26 mouse cellular contexts compared by ENCODE assay signal in the genomic region with DNA sequence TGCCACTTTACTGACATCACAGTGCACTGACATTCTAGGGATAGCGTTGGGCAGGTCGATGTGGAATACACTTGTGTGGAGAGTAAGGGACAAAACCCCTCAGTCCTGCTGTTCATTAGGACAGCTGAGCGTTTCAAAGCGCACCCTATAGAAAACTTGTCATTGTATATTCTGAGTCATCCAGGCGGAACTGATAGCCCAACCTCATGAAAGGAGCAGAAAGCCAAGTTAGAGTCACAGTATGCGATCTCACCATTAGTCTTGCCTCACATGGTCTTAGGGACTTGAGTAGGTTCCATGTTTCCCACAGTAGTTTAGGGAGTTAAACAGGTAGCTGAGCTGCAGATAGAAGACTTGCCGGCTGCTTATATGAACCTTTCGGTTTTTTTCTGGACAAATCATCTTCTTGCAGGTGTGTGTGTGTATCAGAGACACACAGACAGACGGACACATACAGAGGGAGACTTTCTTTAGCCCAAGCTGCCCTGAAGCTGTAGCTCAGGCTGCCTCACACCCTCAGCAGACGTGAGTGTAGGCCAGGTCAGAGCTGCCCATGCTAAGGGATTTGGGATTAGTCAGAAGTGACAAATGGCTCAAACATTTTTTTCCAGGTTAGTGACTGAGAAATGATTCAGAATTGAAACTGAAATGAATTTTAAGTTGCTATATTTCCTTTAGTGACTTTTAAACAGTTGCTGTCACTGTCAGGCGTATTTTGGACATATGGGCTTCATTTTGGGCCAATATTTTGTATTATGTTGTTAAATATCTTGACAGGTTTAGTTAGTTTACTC. TPM values are rescaled to one million over a fixed set of nuclear protein-coding genes. Genes with fewer than 3 reads are reported as not detected.
DNase-seq lines count a peak whose midpoint lies in the region; ATAC-seq and TF ChIP-seq lines count a peak whose summit lies in the region.
"Had no signal": no experiment of that assay in that cellular context is flagged by ENCODE, and none has a peak within 500 bp of the region (broad histone marks: within the 10 kb centered on the region; RNA-seq: fewer than 3 reads in every experiment).

No protein-coding gene starts in this region.

- dilution Hi-C loops in CH12.LX (cut with MboI; ENCODE audit: extremely low pct_ligation_motif_present, extremely low pct_unique_long_range_greater_than_20kb, low sequenced_read_pairs), result no loop called here

- ATAC-seq in megakaryocyte-erythroid progenitor cell, adult 5-6 weeks (replicated peaks; ENCODE audit: low FRiP score, low TSS enrichment, poor library complexity, severe bottlenecking), result 0 out of 2 replicates have a peak, but pooled peaks have one; percentile 13
- no peak for ATAC-seq in heart, embryonic 11.5 days (replicated peaks; ENCODE audit: insufficient number of reproducible peaks, low FRiP score, low TSS enrichment)
- ATAC-seq: liver, embryonic 12.5 days; liver, postnatal 0 days; midbrain, embryonic 13.5 days had no signal

- H3K27me3 ChIP-seq in CH12.LX (replicated peaks), result no peaks in the 10 kb centered on the region
- H3K27me3 ChIP-seq in heart, embryonic 11.5 days (ENCODE audit: control insufficient read depth, insufficient read depth, low read length), result no peaks in the 10 kb centered on the region
- H3K27me3 ChIP-seq: embryonic facial prominence, embryonic 12.5 days; forebrain, embryonic 12.5 days; hindbrain, embryonic 12.5 days; kidney, embryonic 15.5 days; liver, embryonic 12.5 days; midbrain, embryonic 13.5 days had no signal

- TF ChIP-seq EP300 in CH12.LX (IDR thresholded peaks at IDR 0.05; ENCODE audit: low read length), result peak; percentile 97

- TF ChIP-seq CTCF in CH12.LX (conservative IDR thresholded peaks at IDR 0.05 in 1 of 2, IDR thresholded peaks at IDR 0.05 in 1 of 2; ENCODE audit: low read depth in 2 of 2, low read length in 2 of 2), result no peak

- peaks cover 18 to 64% of the 10 kb centered on the region in 2 experiments for H3K4me1 ChIP-seq in CH12.LX (ENCODE audit: control insufficient read depth in 1 of 2, insufficient read depth in 2 of 2)
- peaks cover 12% of the 10 kb centered on the region for H3K4me1 ChIP-seq in heart, embryonic 11.5 days (ENCODE audit: control insufficient read depth, insufficient read depth, low read length)

- H3K9me3 ChIP-seq in CH12.LX (replicated peaks; ENCODE audit: low read length), result no peaks in the 10 kb centered on the region
- H3K9me3 ChIP-seq in heart, embryonic 11.5 days (replicated peaks; ENCODE audit: control insufficient read depth, low read length), result no peaks in the 10 kb centered on the region
- H3K9me3 ChIP-seq: embryonic facial prominence, embryonic 12.5 days; forebrain, embryonic 12.5 days; hindbrain, embryonic 12.5 days; kidney, embryonic 15.5 days; liver, embryonic 12.5 days; midbrain, embryonic 13.5 days had no signal

- TF ChIP-seq POLR2A in CH12.LX (IDR thresholded peaks at IDR 0.05; ENCODE audit: low read depth, low read length), result no peak

- no peak overlapping the region for H3K4me3 ChIP-seq in CH12.LX (replicated peaks in 1 of 3; ENCODE audit: low read depth in 2 of 3, low read length in 2 of 3, poor library complexity in 1 of 3)
- no peak overlapping the region for H3K4me3 ChIP-seq in heart, embryonic 11.5 days (ENCODE audit: low read depth, low read length)
- H3K4me3 ChIP-seq: embryonic facial prominence, embryonic 12.5 days; forebrain, embryonic 12.5 days; hindbrain, embryonic 12.5 days; kidney, embryonic 15.5 days; left cerebral cortex, adult 2 months; liver, embryonic 12.5 days; midbrain, embryonic 13.5 days had no signal

- H3K36me3 ChIP-seq in CH12.LX (replicated peaks in 1 of 2; ENCODE audit: control insufficient read depth in 1 of 2, insufficient read depth in 1 of 2, low read length in 1 of 2), result peaks cover 4 to 38% of the 10 kb centered on the region in 2 experiments
- no peaks in the 10 kb centered on the region for H3K36me3 ChIP-seq in heart, embryonic 11.5 days (ENCODE audit: control insufficient read depth, insufficient read depth, low read length)
- H3K36me3 ChIP-seq: forebrain, embryonic 12.5 days; hindbrain, embryonic 12.5 days; kidney, embryonic 15.5 days; liver, embryonic 12.5 days; midbrain, embryonic 13.5 days had no signal

- peak overlapping the region; percentile 55; the same call in 1 of the 2 replicates for H3K4me2 ChIP-seq in CH12.LX (ENCODE audit: insufficient read depth, low read depth, poor library complexity, severe bottlenecking)
- H3K4me2 ChIP-seq in heart, embryonic 11.5 days, result no peak overlapping the region
- H3K4me2 ChIP-seq: embryonic facial prominence, embryonic 12.5 days; forebrain, embryonic 12.5 days; hindbrain, embryonic 12.5 days; kidney, embryonic 15.5 days; liver, embryonic 12.5 days; midbrain, embryonic 13.5 days had no signal

- peak overlapping the region; percentile 21; the same call in 1 of the 2 replicates for H3K27ac ChIP-seq in CH12.LX (ENCODE audit: insufficient read depth, low read depth)
- no peak overlapping the region for H3K27ac ChIP-seq in heart, embryonic 11.5 days (ENCODE audit: low read depth, low read length)
- H3K27ac ChIP-seq: embryonic facial prominence, embryonic 12.5 days; forebrain, embryonic 12.5 days; hindbrain, embryonic 12.5 days; kidney, embryonic 15.5 days; left cerebral cortex, adult 2 months; liver, embryonic 12.5 days; midbrain, embryonic 13.5 days had no signal

- WGBS in heart, embryonic 11.5 days (ENCODE audit: insufficient replicate concordance), result 74% methylated on average over 11 of the region's 11 CpGs

- H3K79me2 ChIP-seq in CH12.LX (replicated peaks; ENCODE audit: control insufficient read depth, extremely low read depth, insufficient read depth, poor library complexity, severe bottlenecking), result peaks cover 19% of the 10 kb centered on the region

- no peak; the same call in none of the 2 replicates for TF ChIP-seq RAD21 in CH12.LX (IDR thresholded peaks at IDR 0.05; ENCODE audit: low read depth, low read length)

- in situ Hi-C loops in CH12.LX (cut with MboI; ENCODE audit: low pct_ligation_motif_present, low pct_unique_long_range_greater_than_20kb, low sequenced_read_pairs), result no loop called here

- H3K9ac ChIP-seq in CH12.LX (ENCODE audit: insufficient read depth, low read depth), result 0 out of 2 replicates have a peak overlapping the region, but pooled peaks have one; percentile 12
- no peak overlapping the region for H3K9ac ChIP-seq in heart, embryonic 11.5 days (ENCODE audit: low read depth, low read length)
- H3K9ac ChIP-seq: embryonic facial prominence, embryonic 12.5 days; forebrain, embryonic 12.5 days; hindbrain, embryonic 12.5 days; kidney, embryonic 15.5 days; liver, embryonic 12.5 days; liver, postnatal 0 days; midbrain, embryonic 13.5 days had no signal

- DNase-seq in embryo, embryonic 10.5 days (ENCODE audit: low spot score), result peak; percentile 51
- no peak for DNase-seq in embryo, embryonic 9.5 days (ENCODE audit: extremely low spot score)
- DNase-seq in 3134 (ENCODE audit: extremely low read depth, insufficient read length, low spot score) (peak; percentile 42), CH12.LX (ENCODE audit: extremely low read depth) (no peak), MN1 (ENCODE audit: low spot score) (no peak)
- no peak for DNase-seq in thymus, postnatal 10 days (ENCODE audit: low spot score in 2 of 2)
- DNase-seq: adrenal gland, adult 8-10 months; cerebellum, adult 8-10 months; cerebellum, postnatal 25 days; gastrocnemius, postnatal 10 days; heart, postnatal 14 days; kidney, adult 18-20 months; kidney, postnatal 25 days; liver, postnatal 0 days; right cerebral cortex, postnatal 25 days; thymus, adult 18-20 months; thymus, postnatal 36 days had no signal

TF ChIP-seq in CH12.LX, 34 proteins besides CTCF, POLR2A, EP300 and RAD21 (continues in another document):
- TF ChIP-seq RCOR1 (conservative IDR thresholded peaks at IDR 0.05; ENCODE audit: low read depth, low read length), result peak; percentile 88
- TF ChIP-seq MEF2A (IDR thresholded peaks at IDR 0.05; ENCODE audit: borderline replicate concordance, low read depth, low read length), result peak; percentile 64; the same call in 1 of the 2 replicates
- peak; percentile 78; the same call in 1 of the 2 replicates for TF ChIP-seq ETS1 (conservative IDR thresholded peaks at IDR 0.05; ENCODE audit: low read depth, low read length)
- peak; percentile 71 for TF ChIP-seq MXI1 (IDR thresholded peaks at IDR 0.05; ENCODE audit: low read depth, low read length)
- TF ChIP-seq USF2 (conservative IDR thresholded peaks at IDR 0.05; ENCODE audit: low read depth, low read length), result no peak
- TF ChIP-seq IRF4 (IDR thresholded peaks at IDR 0.05; ENCODE audit: low read depth, low read length), result peak; percentile 96
- TF ChIP-seq CHD2 (IDR thresholded peaks at IDR 0.05; ENCODE audit: low read length), result peak; percentile 61; the same call in 1 of the 2 replicates
- TF ChIP-seq BHLHE40 (IDR thresholded peaks at IDR 0.05; ENCODE audit: low read depth, low read length), result peak; percentile 73
- TF ChIP-seq SIN3A (IDR thresholded peaks at IDR 0.05; ENCODE audit: low read length), result peak; percentile 80
- peak; percentile 82 for TF ChIP-seq ZNF384 (IDR thresholded peaks at IDR 0.05; ENCODE audit: low read depth, low read length)
- TF ChIP-seq PAX5 (IDR thresholded peaks at IDR 0.05; ENCODE audit: low read length), result no peak
- no peak for TF ChIP-seq ZKSCAN1 (IDR thresholded peaks at IDR 0.05; ENCODE audit: borderline replicate concordance, low read depth, low read length)
- TF ChIP-seq MYC (IDR thresholded peaks at IDR 0.05; ENCODE audit: low read depth, low read length), result peak; percentile 56; the same call in 1 of the 2 replicates
- peak; percentile 49; the same call in 1 of the 2 replicates for TF ChIP-seq TCF12 (IDR thresholded peaks at IDR 0.05; ENCODE audit: low read depth, low read length)
- peak; percentile 92 for TF ChIP-seq JUND (conservative IDR thresholded peaks at IDR 0.05; ENCODE audit: low read depth, low read length)
- peak; percentile 13; the same call in 1 of the 2 replicates for TF ChIP-seq MAX (IDR thresholded peaks at IDR 0.05; ENCODE audit: low read length)

RNA-seq across cellular contexts. Expression of gene Sik3, which starts 34.3 kb away (rescaled TPM):
- total RNA-seq in CH12.LX (2012; rRNA removed) (17.4 and 21.4 TPM in 2 replicates), CH12.LX (2014; rRNA removed) (13.6 and 14.9 TPM in 2 replicates)
- 28.0 and 29.8 TPM in 2 replicates for polyA plus RNA-seq in CH12.LX (2012; ENCODE audit: insufficient read length, low read depth)
- 23.8 and 29.0 TPM in 2 replicates for total RNA-seq in megakaryocyte-erythroid progenitor cell, adult 5-6 weeks (2014; fragmentation: Nextera tagmentation)
- total RNA-seq in megakaryocyte-erythroid progenitor cell, adult 5-6 weeks (2017), result 15.2 and 16.6 TPM in 2 replicates
- polyA plus RNA-seq in heart, embryonic 11.5 days (2014; fragmentation: Nextera tagmentation; extraction: Ambion mirVana), result 10.0 and 10.1 TPM in 2 replicates

RNA-seq across cellular contexts. Expression of gene Pafah1b2, which starts 34.4 kb away (rescaled TPM):
- total RNA-seq in CH12.LX (2012; rRNA removed) (94.8 and 117 TPM in 2 replicates), CH12.LX (2014; rRNA removed) (109 and 125 TPM in 2 replicates)
- 122 and 130 TPM in 2 replicates for polyA plus RNA-seq in CH12.LX (2012; ENCODE audit: insufficient read length, low read depth)
- 26.5 and 36.8 TPM in 2 replicates for total RNA-seq in megakaryocyte-erythroid progenitor cell, adult 5-6 weeks (2014; fragmentation: Nextera tagmentation)
- total RNA-seq in megakaryocyte-erythroid progenitor cell, adult 5-6 weeks (2017), result 111 and 144 TPM in 2 replicates
- 155 and 163 TPM in 2 replicates for polyA plus RNA-seq in heart, embryonic 11.5 days (2014; fragmentation: Nextera tagmentation; extraction: Ambion mirVana)

Comparison
In these comparisons a context has a peak if more than half of its experiments do, and no peak if none do; other contexts are left out.
1. DNase-seq: peak in embryo, embryonic 10.5 days (single experiment) and 3134 (single experiment); none in embryo, embryonic 9.5 days (single experiment), CH12.LX (single experiment), MN1 (single experiment) and thymus, postnatal 10 days (0 of 2).